Mouse (Mus musculus) lung, postnatal 14 days (tissue): ENCODE data around the gene Stap2.
A peak's percentile ranks its signal among the peaks of the same experiment; 100 is the strongest.

Source experiments
- DNase-seq: peaks from one replicate; pipeline ENCODE4 v3.0.0; 2021

Stap2 gene

GRCm38 (mm10) chr17:56024476-56024875, 19.1 kb upstream of the Stap2 start:
- DNase-seq: no peak

DNA sequence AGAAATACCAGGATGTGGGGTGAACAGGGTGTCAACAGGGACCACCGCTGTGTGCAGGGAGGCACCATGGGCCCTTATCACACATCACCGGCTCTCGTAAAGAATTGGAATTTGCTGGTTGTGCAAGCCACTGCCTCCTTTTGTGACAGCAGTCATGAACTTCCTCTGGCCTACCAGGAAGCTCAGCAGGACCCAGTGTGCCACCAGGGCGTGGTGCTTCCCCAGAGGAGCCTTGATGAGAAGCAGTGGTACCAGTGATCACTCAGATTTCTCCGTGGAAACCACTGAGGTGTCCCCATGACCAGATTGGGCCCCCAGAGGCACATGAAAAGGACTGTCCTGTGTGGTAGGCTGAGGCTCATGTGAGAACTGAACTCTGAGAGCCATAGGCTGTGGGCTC, 18.0 kb upstream of the Stap2 start:
- peak; percentile 46 for DNase-seq

- DNase-seq: no peak
These were observed 17.6 kb upstream of the Stap2 start for GRCm38 (mm10) chr17:56022989-56023290.

GRCm38 (mm10) chr17:56022131-56022988, 17.0 kb upstream of the Stap2 start:
- DNase-seq: no peak

GRCm38 (mm10) chr17:56021161-56021910, 16.0 kb upstream of the Stap2 start:
- DNase-seq: no peak

DNA sequence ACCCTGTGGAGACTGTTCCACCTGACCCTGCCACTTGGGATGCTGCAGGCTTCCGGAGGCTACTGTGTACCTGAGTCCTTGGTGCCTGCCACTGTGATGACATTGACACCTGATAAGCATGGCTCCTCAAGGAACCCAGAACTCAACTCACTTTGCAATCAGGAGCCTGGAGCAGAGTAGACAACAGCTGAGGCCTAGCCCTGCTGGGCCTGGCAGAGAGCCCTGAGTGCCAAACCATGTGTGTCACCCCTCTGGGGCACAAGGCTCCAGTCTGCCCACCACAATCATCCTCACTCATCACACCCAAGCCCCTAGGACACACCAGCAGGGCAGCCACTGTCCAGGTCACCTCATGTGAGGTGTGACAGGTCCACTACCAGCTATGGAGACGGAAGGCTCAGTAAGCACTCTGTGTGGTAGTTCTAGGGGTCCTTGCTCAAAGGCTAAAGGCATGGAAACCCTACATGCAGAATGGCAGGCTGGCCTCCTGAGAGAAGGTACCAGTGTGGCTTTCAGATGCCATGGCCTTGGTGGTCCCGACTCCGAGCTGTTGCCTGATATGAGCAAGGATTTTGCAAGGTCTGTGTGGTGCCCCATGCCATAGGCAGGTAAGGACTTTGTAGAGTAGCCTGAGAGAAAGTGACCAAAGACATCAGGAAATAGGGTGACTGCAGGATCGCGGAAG, 15.2 kb upstream of the Stap2 start:
- DNase-seq: no peak

GRCm38 (mm10) chr17:56018347-56019131, 13.2 kb upstream of the Stap2 start:
- DNase-seq: peak; percentile 49

GRCm38 (mm10) chr17:56017848-56018247, 12.5 kb upstream of the Stap2 start:
- DNase-seq: no peak

DNA sequence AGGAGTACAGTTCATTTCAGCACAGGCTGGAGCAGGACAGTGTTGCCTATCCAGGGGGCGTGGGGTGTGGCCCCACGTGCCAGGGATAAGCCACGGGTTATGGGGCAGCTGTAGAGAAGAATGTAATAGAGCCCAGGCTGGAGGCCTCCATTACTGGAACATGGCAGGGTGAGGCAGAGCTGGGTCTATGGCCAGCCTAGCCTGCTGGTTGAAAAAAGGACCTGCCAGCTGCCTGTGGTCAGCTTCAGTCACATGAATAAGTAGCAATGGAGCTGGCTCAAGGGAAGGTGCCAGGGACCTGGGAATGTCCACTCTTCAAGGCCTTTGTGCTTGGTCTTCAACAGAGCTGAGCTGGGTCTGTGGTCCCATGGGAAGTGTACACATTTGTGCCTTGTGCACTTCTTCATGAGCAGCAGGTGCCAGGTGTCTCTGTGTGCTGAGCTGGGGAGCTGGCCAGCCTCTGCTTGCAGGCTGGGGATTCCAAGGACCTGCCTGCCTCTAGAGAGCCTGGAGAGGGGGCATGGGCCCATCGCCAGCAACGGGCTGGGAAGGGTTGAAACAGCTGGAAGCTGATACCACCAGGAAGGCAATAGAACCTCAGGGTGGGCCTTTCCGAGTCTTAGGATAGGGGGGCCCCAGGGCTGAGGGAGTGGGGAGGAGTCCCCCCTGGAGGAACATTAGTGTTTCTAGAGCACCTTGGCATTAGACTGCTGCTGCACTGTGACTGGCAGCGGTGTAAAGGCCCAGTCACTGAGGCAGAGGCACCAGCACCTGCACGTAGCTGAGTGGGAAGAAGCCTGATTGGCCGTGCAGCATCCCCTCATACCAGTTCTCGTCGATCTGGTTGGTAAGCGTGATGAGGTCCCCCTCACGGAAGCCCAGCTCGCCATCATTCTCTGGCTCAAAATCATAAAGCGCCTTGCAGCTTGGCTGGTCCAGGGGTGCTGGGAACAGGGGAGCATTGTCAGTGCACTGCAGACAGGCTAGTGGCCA, 11.7 kb upstream of the Stap2 start:
- DNase-seq: no peak

DNA sequence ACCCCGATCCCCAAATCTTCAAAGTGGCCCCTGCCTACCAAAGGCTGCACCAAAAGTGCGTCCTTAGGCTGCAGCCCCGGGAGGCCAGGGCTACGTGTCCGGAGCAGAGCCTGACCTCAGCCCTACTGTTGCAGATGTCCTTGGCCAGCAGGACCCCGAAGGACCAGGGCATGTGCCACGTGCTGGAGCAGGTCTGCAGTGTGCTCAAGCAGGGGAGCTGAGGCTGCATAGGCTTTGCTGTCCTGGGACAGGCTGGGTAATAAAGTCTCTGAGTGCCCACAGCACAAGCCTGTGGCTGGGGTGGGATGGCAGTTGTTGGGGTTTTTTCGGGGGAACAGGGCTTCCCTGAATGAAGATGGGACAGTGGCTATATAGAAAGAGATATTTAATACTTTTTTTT, 11.0 kb upstream of the Stap2 start:
- no peak for DNase-seq

- no peak for DNase-seq
These were observed 9.9 kb upstream of the Stap2 start for GRCm38 (mm10) chr17:56015293-56015692.

DNA sequence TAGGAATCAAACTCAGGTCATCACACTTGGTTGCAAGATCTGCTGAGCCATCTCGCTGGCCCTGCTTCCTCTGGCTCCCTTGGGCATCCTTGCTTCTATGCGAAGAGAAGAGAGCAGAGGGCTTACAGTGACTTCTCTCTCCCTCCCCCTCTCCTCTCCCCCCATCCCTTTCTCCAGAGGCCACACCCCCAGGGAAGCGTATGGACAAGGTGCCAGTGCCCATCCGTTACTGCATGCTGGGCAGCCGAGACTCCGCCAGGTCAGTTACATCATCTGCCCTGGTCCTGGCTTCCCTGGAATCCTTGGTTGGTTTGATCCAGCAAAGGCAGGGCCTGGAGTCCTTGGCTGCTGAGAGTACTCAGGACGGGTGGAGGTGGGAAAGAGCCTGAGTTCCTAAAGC, 6.1 kb upstream of the Stap2 start:
- no peak for DNase-seq

DNA sequence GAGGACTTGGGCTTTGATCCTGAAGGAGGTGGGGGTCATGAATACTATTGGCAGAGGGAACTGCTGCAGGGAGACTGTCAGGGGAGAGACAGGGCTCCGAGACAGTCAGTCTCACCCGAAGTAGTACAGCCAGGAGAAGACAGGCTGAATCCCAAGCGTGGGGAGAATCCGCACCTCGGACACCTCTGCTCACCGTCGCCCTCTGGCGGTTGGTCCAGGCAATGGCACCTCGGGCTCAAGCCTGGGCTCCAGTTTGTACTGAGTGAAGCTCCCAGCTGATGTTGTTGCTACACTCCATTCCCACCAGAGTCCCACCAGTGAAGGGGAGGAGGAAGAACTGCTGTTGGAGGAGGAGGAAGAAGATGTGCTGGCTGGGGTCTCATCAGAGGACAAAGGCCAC, 5.3 kb upstream of the Stap2 start:
- DNase-seq: peak; percentile 86

GRCm38 (mm10) chr17:56010255-56010654, 4.9 kb upstream of the Stap2 start:
- DNase-seq: no peak

GRCm38 (mm10) chr17:56009962-56010240, 4.5 kb upstream of the Stap2 start:
- DNase-seq: no peak

GRCm38 (mm10) chr17:56009088-56009961, 3.9 kb upstream of the Stap2 start:
- peak; percentile 92 for DNase-seq

- DNase-seq: peak; percentile 91
These were observed 3.1 kb upstream of the Stap2 start for GRCm38 (mm10) chr17:56008356-56009087.

DNA sequence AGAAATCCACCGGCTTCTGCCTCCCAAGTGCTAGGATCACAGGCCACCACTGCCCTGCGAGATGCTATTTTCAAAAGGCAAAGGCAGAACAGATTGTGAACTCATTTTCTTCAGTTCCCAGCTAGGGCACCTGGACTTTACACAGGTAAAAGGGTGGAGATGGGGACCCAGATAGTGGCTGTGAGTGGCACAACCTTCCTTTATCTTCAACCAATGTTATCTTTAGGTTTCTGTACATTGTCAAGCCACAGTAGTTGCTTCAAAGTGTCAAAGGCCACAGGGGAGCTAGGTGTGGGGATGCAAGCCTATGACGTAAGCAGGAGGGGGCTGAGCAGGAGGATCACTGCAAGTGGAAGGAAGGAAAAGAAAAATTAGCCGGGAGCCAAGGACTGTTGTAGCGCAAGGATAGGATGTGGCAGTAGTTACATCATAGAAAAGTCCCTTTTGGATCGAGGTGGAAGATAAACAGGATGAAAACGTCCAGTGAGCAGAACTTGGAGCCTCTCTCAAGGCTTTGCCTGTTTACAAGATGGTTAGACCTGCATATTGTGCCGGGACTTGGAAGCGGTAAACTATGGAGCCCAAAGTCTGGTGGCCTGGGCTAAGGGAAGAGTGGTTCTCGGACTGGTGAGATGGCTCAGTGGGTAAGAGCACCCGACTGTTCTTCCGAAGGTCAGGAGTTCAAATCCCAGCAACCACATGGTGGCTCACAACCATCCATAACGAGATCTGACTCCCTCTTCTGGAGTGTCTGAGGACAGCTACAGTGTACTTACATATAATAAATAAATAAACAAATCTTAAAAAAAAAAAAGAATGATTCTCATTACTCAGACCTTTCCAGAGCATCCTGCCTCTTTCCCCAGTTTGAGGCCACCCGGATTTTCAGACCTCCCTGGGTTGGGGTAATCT, 2.3 kb upstream of the Stap2 start:
- DNase-seq: no peak

DNA sequence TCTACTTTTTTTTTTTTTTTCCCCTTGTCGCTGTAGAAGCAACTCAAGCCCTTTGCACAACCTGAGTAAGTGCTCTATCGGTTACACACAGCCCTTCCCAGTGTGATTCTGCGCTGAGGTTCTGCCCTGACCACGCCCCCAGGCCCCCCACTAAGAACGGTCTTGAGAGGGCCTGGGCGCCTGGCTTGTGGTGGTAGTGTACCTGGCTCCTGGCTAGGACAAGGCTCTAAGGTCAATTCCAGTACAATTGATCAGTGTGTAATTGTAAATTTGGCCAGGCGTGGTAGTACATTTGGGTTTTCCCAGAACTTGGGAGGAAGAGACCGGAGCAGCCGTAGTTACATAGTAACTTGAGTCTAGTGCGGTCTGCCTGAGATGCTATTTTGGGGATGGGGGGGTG, 1.6 kb upstream of the Stap2 start:
- no peak for DNase-seq
